Mouse (Mus musculus) adrenal gland, adult 18-20 months (tissue): ENCODE results near the gene Tmem9b. TPM values are rescaled to one million over a fixed set of nuclear protein-coding genes. Genes with fewer than 3 reads are reported as not detected.

Experiments
- DNase-seq, 2 experiments: peaks; one replicate each; pipeline ENCODE4 v3.0.0; 2021 to 2022; ENCODE audit warnings: low spot score in 2 of 2
- total RNA-seq, 2 experiments: library from RNA; stranded (reverse); gene quantifications; 1 replicate in 1 of 2; 2 replicates in 1 of 2; pipeline ENCODE4 v1.2.3; 2021

Tmem9b gene
- total RNA-seq, 2 experiments from 2014 or later = 45.7 to 47.6 TPM

DNA sequence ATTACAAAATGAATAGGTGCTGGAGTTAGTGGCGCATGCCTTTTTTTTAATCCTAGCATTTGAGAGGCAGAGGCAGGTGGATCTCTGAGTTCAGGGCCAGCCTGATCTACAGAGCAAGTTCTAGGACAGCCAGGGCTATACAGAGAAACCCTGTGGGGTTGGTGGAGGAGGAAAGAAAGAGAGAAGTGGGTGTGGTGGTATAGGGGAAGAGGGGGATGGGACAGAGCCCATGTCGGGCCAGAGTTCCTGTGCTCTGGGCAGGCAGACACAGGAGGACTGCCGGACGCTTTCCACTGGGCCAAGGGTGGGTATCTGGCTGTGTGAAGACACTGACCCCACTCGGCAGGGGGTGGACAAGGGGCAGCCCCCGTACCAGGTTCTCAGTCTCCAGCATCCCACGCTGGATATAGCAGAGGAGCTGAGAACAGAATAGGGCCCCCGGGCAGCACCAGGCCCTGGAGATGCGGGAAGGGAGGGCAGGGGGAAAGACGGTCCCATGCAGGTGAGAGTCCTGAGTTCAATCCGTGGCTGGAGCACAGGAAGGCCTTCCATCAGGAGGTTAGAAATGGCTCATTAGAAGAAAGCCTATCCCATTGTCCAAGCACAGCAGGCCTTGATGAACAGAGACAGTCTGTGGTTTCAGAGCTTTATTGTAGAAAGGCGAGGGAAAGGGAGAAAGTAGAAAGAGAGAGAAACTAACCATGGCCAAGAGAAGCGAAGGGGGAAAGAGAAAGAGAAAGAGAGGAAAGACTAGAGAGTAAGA, 57.9 kb downstream of the Tmem9b start:
- DNase-seq = no peak

DNA sequence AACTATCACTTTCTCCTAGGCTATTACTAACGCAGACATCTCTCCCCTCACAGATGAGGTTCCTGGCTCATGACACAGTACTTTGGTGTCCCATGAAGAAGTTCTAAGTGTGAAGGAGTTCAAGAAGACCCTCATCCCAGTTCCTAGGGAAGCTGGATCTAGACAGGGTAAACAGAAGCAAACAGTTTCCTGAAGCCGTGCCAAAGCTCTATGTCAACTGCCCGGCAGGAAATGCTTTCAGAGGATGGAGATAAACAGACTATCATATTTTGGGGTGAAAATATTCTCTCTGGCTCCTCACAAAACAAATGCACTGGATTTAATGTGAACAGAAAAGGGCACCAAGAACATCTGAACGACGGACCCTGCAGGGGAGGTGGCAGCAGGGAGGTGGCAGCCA, 61.7 kb downstream of the Tmem9b start:
- DNase-seq = no peak

DNA sequence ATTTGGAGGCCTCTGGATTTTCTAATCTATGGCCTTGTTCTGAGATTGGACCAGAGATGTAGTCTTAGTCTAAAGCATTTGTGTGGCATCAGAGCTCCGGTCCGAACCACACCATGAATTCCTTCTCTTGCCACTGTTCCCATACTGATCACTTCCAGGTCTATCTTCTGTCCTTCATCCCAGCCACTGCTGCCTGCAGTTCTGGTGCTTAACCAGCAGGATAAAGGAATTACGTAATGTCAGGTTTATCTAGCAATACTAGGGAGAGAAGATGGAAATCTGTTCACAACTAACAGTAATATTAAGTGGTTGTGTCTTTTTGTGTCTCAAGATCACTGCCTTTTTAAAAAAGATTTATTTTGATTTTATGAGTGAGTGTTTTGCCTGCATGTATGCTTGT, 62.6 kb downstream of the Tmem9b start:
- DNase-seq = no peak

DNA sequence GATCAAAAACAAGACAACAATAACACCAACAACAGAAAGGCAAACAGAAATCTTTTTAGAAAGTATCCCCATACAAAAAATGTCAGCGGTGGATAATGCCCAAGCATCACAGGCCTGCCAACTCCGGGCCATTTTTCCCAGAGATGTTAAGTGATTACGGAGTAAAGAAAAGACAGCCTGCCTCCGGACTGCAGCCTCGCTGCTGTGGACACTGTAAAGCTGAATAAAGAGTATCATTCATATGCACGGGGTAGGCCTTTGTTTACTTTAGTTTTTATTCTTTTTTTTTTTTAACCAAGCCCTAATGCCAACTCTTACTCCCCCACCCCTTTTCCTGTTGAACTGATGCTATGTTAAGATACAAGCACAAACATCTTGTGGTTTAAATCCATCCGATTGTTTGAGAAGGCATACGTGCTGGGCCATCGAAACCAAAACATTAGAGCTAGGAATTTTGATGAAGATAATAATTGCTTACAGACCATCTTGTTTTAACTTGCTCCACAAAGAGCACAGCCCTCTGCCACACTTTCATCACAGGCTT, 66.0 kb downstream of the Tmem9b start:
- no peak for DNase-seq

Other genes with a start within 250 kb of the Tmem9b start
- under 1 TPM; 0.19 to 0.30 TPM for gene Trim66, start 244.7 kb downstream of the Tmem9b start, total RNA-seq
- gene Rpl27a, start 233.7 kb downstream of the Tmem9b start, total RNA-seq = 100 to 1,000 TPM; 204 to 208 TPM
- gene St5, start 49.3 kb downstream of the Tmem9b start, total RNA-seq = 10 to 100 TPM; 26.5 to 27.7 TPM
- 10 to 100 TPM; 18.6 to 22.9 TPM for gene Akip1, start 49.2 kb downstream of the Tmem9b start, total RNA-seq
- gene BC051019, start 29.0 kb downstream of the Tmem9b start, total RNA-seq = not detected
- under 1 TPM in 1 of 2 experiments, not detected in 1; 0.61 TPM for gene Ascl3, start 21.1 kb downstream of the Tmem9b start, total RNA-seq
- 1 to 10 TPM in 1 of 2 experiments, under 1 TPM in 1; 0.73 to 1.0 TPM for gene Nrip3, start 29.1 kb upstream of the Tmem9b start, total RNA-seq
- gene Scube2, start 112.8 kb upstream of the Tmem9b start, total RNA-seq = under 1 TPM in 1 of 2 experiments, not detected in 1; 0.32 TPM
- gene Dennd5a, start 207.6 kb upstream of the Tmem9b start, total RNA-seq = 100 to 1,000 TPM; 158 to 167 TPM
- gene Tmem41b, start 234.1 kb upstream of the Tmem9b start, total RNA-seq = 10 to 100 TPM; 47.1 to 70.2 TPM